Mouse (Mus musculus): Measurements from ENCODE around the gene Pnpla7.

- TF ChIP-seq MAX (IDR thresholded peaks at IDR 0.05), result no peak
- no peak for TF ChIP-seq CTCF (IDR thresholded peaks at IDR 0.05; ENCODE audit: control insufficient read depth, insufficient read depth, insufficient read length)
- TF ChIP-seq USF1 (IDR thresholded peaks at IDR 0.05; ENCODE audit: low read depth), result no peak
- TF ChIP-seq MYOG (IDR thresholded peaks at IDR 0.05; ENCODE audit: control insufficient read depth, extremely low read depth, insufficient read length), result no peak
- no peak for TF ChIP-seq MYOD1 (IDR thresholded peaks at IDR 0.05; ENCODE audit: control insufficient read depth, insufficient read length, low read depth)
- no peak for TF ChIP-seq FOSL1 (IDR thresholded peaks at IDR 0.05; ENCODE audit: insufficient read depth, low read length, poor library complexity, severe bottlenecking)
- TF ChIP-seq CEBPB (IDR thresholded peaks at IDR 0.05; ENCODE audit: low read depth), result no peak
These were observed 25.7 kb upstream of the Pnpla7 start for GRCm38 (mm10) chr2:24950189-24950535.
